In genomic region chr14:57524671-57525387, GRCm38 (mm10) we compare ENCODE assay signal across 8 mouse cellular contexts. TPM values are rescaled to one million over a fixed set of nuclear protein-coding genes. Genes with fewer than 3 reads are reported as not detected.
A peak's percentile ranks its signal among the peaks of the same experiment; 100 is the strongest.
DNase-seq lines count a peak whose midpoint lies in the region; ATAC-seq and TF ChIP-seq lines count a peak whose summit lies in the region.

Gene Il17d (plus strand): TSS chr14:57524777.

- peaks cover 24% of the 10 kb centered on the region for H3K27me3 ChIP-seq in forebrain, embryonic 11.5 days (ENCODE audit: control insufficient read depth, insufficient read depth, low read length)
- H3K27me3 ChIP-seq in hindbrain, embryonic 10.5 days (ENCODE audit: insufficient read depth, poor library complexity, severe bottlenecking), result peaks cover 56% of the 10 kb centered on the region
- H3K27me3 ChIP-seq in limb, embryonic 12.5 days, result peaks cover 14% of the 10 kb centered on the region; the same call in 1 of the 2 replicates
- H3K27me3 ChIP-seq in midbrain, postnatal 0 days (ENCODE audit: insufficient read depth, low read length), result no peaks in the 10 kb centered on the region

- H3K4me2 ChIP-seq in forebrain, embryonic 11.5 days (ENCODE audit: low read depth, low read length, severe bottlenecking), result peak within 1 kb of the TSS; percentile 85
- H3K4me2 ChIP-seq in limb, embryonic 12.5 days, result peak within 1 kb of the TSS; percentile 76
- H3K4me2 ChIP-seq in midbrain, postnatal 0 days (ENCODE audit: low read depth, low read length, poor library complexity, severe bottlenecking), result peak within 1 kb of the TSS; percentile 82

- WGBS in forebrain, embryonic 11.5 days, result under 1% methylated on average over 53 of the region's 104 CpGs
- 7% methylated on average over 99 of the region's 104 CpGs for WGBS in hindbrain, embryonic 10.5 days
- WGBS in limb, embryonic 12.5 days, result under 1% methylated on average over 82 of the region's 104 CpGs
- under 1% methylated on average over 35 of the region's 104 CpGs for WGBS in midbrain, postnatal 0 days

- peak within 1 kb of the TSS; percentile 78 for H3K4me3 ChIP-seq in forebrain, embryonic 11.5 days (ENCODE audit: low read depth, low read length)
- H3K4me3 ChIP-seq in hindbrain, embryonic 10.5 days, result peak within 1 kb of the TSS; percentile 80
- peak within 1 kb of the TSS; percentile 79 for H3K4me3 ChIP-seq in limb, embryonic 12.5 days (replicated peaks)
- H3K4me3 ChIP-seq in midbrain, postnatal 0 days (ENCODE audit: low read depth, low read length), result peak within 1 kb of the TSS; percentile 81

- no peaks in the 10 kb centered on the region for H3K36me3 ChIP-seq in forebrain, embryonic 11.5 days (ENCODE audit: control insufficient read depth, insufficient read depth, low read length)
- H3K36me3 ChIP-seq in hindbrain, embryonic 10.5 days, result no peaks in the 10 kb centered on the region
- no peaks in the 10 kb centered on the region for H3K36me3 ChIP-seq in limb, embryonic 12.5 days
- H3K36me3 ChIP-seq in midbrain, postnatal 0 days (ENCODE audit: insufficient read depth, low read length), result no peaks in the 10 kb centered on the region

- peak; percentile 47 for ATAC-seq in forebrain, embryonic 11.5 days (replicated peaks; ENCODE audit: low FRiP score)
- ATAC-seq in limb, embryonic 12.5 days (ENCODE audit: insufficient number of reproducible peaks, insufficient read depth, low FRiP score, low TSS enrichment, low read depth), result no peak
- ATAC-seq in midbrain, postnatal 0 days (ENCODE audit: low FRiP score), result peak; percentile 59
- ATAC-seq in monocyte, adult 5-6 weeks (replicated peaks; ENCODE audit: insufficient number of reproducible peaks, low FRiP score, low TSS enrichment, poor library complexity, severe bottlenecking), result no peak

- TF ChIP-seq CTCF in midbrain, postnatal 0 days (IDR thresholded peaks at IDR 0.05), result no peak

- 0 out of 2 replicates have a peak, but pooled peaks cover 3% of the 10 kb centered on the region for H3K4me1 ChIP-seq in forebrain, embryonic 11.5 days (replicated peaks; ENCODE audit: control insufficient read depth, insufficient read depth, low read length)
- peaks cover 16% of the 10 kb centered on the region for H3K4me1 ChIP-seq in hindbrain, embryonic 10.5 days (replicated peaks)
- peaks cover 11% of the 10 kb centered on the region for H3K4me1 ChIP-seq in limb, embryonic 12.5 days (replicated peaks)
- no peaks in the 10 kb centered on the region; the same call in 1 of the 2 replicates for H3K4me1 ChIP-seq in midbrain, postnatal 0 days (ENCODE audit: insufficient read depth, low read length)

- DNase-seq in layer of hippocampus, adult 8-10 months (ENCODE audit: low spot score in 2 of 2), result no peak
- no peak for DNase-seq in layer of hippocampus, adult 9-11 months
- DNase-seq in adrenal gland, postnatal 36 days, result peak; percentile 32 to 51
- DNase-seq in forebrain, embryonic 11.5 days (ENCODE audit: low spot score), result peak; percentile 73
- DNase-seq in hindbrain, embryonic 10.5 days (ENCODE audit: low spot score), result peak; percentile 65
- DNase-seq in midbrain, postnatal 0 days (ENCODE audit: low spot score), result peak; percentile 48

- H3K9me3 ChIP-seq in forebrain, embryonic 11.5 days (ENCODE audit: control insufficient read depth, low read length), result no peaks in the 10 kb centered on the region
- H3K9me3 ChIP-seq in hindbrain, embryonic 10.5 days, result no peaks in the 10 kb centered on the region
- H3K9me3 ChIP-seq in limb, embryonic 12.5 days, result no peaks in the 10 kb centered on the region
- no peaks in the 10 kb centered on the region for H3K9me3 ChIP-seq in midbrain, postnatal 0 days (ENCODE audit: low read length)

- H3K9ac ChIP-seq in forebrain, embryonic 11.5 days (ENCODE audit: low read length), result peak within 1 kb of the TSS; percentile 68
- H3K9ac ChIP-seq in limb, embryonic 12.5 days (replicated peaks), result peak within 1 kb of the TSS; percentile 74
- peak within 1 kb of the TSS; percentile 90 for H3K9ac ChIP-seq in midbrain, postnatal 0 days (replicated peaks; ENCODE audit: low read length, poor library complexity, severe bottlenecking)

- H3K27ac ChIP-seq in forebrain, embryonic 11.5 days (ENCODE audit: low read depth, low read length), result no peak within 1 kb of the TSS
- H3K27ac ChIP-seq in hindbrain, embryonic 10.5 days, result peak within 1 kb of the TSS; percentile 82
- H3K27ac ChIP-seq in limb, embryonic 12.5 days, result peak within 1 kb of the TSS; percentile 80
- H3K27ac ChIP-seq in midbrain, postnatal 0 days (ENCODE audit: low read depth, low read length), result peak within 1 kb of the TSS; percentile 76

RNA-seq across cellular contexts. Expression of gene Il17d, which starts in this region (rescaled TPM):
- 10 to 100 TPM; 10.4 to 12.5 (median 10.9) TPM for total RNA-seq in layer of hippocampus, adult 8-10 months (2022)
- 1 to 10 TPM; 1.9 to 2.5 TPM for total RNA-seq in adrenal gland, postnatal 36 days (2021)
- polyA plus RNA-seq in forebrain, embryonic 11.5 days (2014; fragmentation: Nextera tagmentation; extraction: Ambion mirVana), result 1.1 and 1.3 TPM in 2 replicates
- 0.96 and 1.9 TPM in 2 replicates for polyA plus RNA-seq in hindbrain, embryonic 10.5 days (2016; fragmentation: Nextera tagmentation; extraction: Ambion mirVana)
- 3.5 and 4.8 TPM in 2 replicates for polyA plus RNA-seq in limb, embryonic 12.5 days (2016; fragmentation: Nextera tagmentation; extraction: Ambion mirVana)
- 40.7 and 48.2 TPM in 2 replicates for total RNA-seq in midbrain, postnatal 0 days (2014; rRNA removed)
- 7.0 and 8.3 TPM in 2 replicates for polyA plus RNA-seq in midbrain, postnatal 0 days (2015; fragmentation: Nextera tagmentation; extraction: Ambion mirVana)
- not detected in 3 replicates for total RNA-seq in monocyte, adult 5-6 weeks (2017)

Comparison
In these comparisons a context has a peak if more than half of its experiments do, and no peak if none do; other contexts are left out.
1. DNase-seq: peak in adrenal gland, postnatal 36 days (2 of 2), forebrain, embryonic 11.5 days (single experiment), hindbrain, embryonic 10.5 days (single experiment) and midbrain, postnatal 0 days (single experiment); none in layer of hippocampus, adult 8-10 months (0 of 2) and layer of hippocampus, adult 9-11 months (single experiment).
2. ATAC-seq: peak in forebrain, embryonic 11.5 days (single experiment) and midbrain, postnatal 0 days (single experiment); none in limb, embryonic 12.5 days (single experiment) and monocyte, adult 5-6 weeks (single experiment).
3. Peak in every context shown above with its lines, with median percentiles within 50 percentile points of each other: H3K4me2 ChIP-seq, H3K4me3 ChIP-seq and H3K9ac ChIP-seq.